Mouse (Mus musculus): ENCODE measurements around the gene Phf2. TPM values are rescaled to one million over a fixed set of nuclear protein-coding genes. Genes with fewer than 3 reads are reported as not detected.

The Phf2 gene
- polyA plus RNA-seq, 1 experiment from 2014 or later, result 2.7 TPM

DNA sequence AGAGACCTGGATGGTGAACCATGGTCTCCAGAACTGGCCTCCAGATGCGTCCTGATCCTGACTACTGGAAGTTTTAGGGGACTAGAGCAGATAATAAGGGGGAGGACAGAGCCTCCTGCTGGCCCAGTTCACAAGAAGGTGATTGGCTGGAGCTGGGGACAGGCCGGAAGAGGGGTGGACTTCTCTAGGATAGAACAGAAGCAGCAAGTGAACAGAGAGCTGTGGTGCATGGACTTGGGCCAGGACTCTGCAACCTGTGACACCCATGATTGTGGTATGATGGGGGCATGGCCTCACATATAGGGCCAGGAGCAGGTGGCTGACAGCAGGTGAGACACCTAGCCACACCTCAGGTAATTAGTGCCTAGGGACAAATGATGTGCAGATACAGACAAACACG lies 17.0 kb downstream of the Phf2 start:
- Histone ChIP-seq H3K4me3 (ENCODE audit: low read depth, low read length) (no peak overlapping the region), H3K9ac (ENCODE audit: low read length) (no peak overlapping the region), H3K36me3 (ENCODE audit: control insufficient read depth, insufficient read depth, low read length) (no peaks in the 10 kb centered on the region), H3K27ac (replicated peaks) (no peak overlapping the region; the same call in 1 of the 2 replicates), H3K4me1 (replicated peaks; ENCODE audit: control insufficient read depth, insufficient read depth) (peaks cover 18% of the 10 kb centered on the region), H3K9me3 (ENCODE audit: control insufficient read depth, low read length) (no peaks in the 10 kb centered on the region), H3K27me3 (ENCODE audit: control insufficient read depth, insufficient read depth, low read length) (no peaks in the 10 kb centered on the region), H3K4me2 (replicated peaks; ENCODE audit: low read depth) (no peak overlapping the region)
- no peak for TF ChIP-seq EP300 (optimal IDR thresholded peaks at IDR 0.05)
- TF ChIP-seq CTCF (IDR thresholded peaks at IDR 0.05; ENCODE audit: low read depth), result peak; percentile 30
- 55% methylated on average over 3 of the region's 3 CpGs for WGBS
- ATAC-seq (ENCODE audit: low FRiP score, low TSS enrichment) (peak; percentile 32; the same call in 1 of the 2 replicates), DNase-seq (ENCODE audit: low spot score) (no peak)

DNA sequence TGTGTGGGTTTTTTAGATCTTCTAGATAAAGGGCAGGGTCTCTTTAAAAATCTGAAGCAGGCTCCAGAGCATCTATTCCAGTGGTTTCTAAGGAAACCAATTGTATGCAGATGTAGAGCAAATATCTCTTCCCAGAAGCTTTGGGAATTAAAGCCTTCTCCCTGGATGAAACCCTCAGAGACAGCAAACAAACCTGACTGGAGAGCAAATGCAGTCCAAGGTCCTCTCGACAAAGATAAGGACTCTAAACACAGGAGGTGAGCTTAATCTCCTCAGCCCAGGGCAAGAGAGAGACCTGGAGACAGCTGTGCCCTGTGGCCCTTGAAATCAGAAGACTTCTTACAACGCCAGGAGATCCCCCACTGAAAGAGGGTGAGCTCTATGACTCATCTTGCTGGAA lies 17.4 kb downstream of the Phf2 start:
- peak; percentile 45; the same call in 1 of the 2 replicates for ATAC-seq (ENCODE audit: low FRiP score, low TSS enrichment)
- WGBS, result 17% methylated on average over 2 of the region's 2 CpGs
- no peak overlapping the region for H3K4me3 ChIP-seq (ENCODE audit: low read depth, low read length)

DNA sequence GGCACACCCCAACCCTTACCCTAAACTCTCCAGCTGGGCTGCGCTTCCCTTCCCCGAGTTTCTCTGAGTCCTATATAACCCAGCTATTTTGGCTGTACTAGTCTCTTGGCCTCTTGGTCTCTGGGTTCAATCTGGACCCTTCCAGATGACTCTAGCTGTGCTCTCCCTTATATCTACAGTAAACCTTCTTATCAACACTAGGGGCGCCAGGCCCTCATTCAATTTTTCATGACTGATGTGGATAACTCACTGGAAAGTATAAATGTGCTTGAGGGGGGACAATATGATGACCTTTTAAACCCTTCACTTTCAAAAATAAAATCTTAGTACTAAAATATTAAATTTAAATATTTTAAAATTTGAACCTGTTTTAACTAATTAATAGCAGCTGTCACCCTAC lies 18.1 kb downstream of the Phf2 start:
- H3K27me3 ChIP-seq (ENCODE audit: control insufficient read depth, insufficient read depth, low read length), result no peaks in the 10 kb centered on the region
- H3K27ac ChIP-seq (replicated peaks), result peak overlapping the region; percentile 40; the same call in 1 of the 2 replicates
- no peak overlapping the region for H3K9ac ChIP-seq (ENCODE audit: low read length)
- no peaks in the 10 kb centered on the region for H3K36me3 ChIP-seq (ENCODE audit: control insufficient read depth, insufficient read depth, low read length)
- DNase-seq (ENCODE audit: low spot score) (no peak), ATAC-seq (ENCODE audit: low FRiP score, low TSS enrichment) (no peak)
- 42% methylated on average over 3 of the region's 3 CpGs for WGBS
- no peak overlapping the region for H3K4me2 ChIP-seq (replicated peaks; ENCODE audit: low read depth)
- TF ChIP-seq EP300 (optimal IDR thresholded peaks at IDR 0.05) (no peak), CTCF (IDR thresholded peaks at IDR 0.05; ENCODE audit: low read depth) (peak; percentile 66)
- H3K9me3 ChIP-seq (ENCODE audit: control insufficient read depth, low read length), result no peaks in the 10 kb centered on the region
- H3K4me3 ChIP-seq (ENCODE audit: low read depth, low read length), result no peak overlapping the region
- peaks cover 9% of the 10 kb centered on the region for H3K4me1 ChIP-seq (replicated peaks; ENCODE audit: control insufficient read depth, insufficient read depth)

More for the DNA sequence above, 17.4 kb downstream of the Phf2 start:
- H3K36me3 ChIP-seq (ENCODE audit: control insufficient read depth, insufficient read depth, low read length), result no peaks in the 10 kb centered on the region
- no peak overlapping the region for H3K9ac ChIP-seq (ENCODE audit: low read length)
- no peaks in the 10 kb centered on the region for H3K9me3 ChIP-seq (ENCODE audit: control insufficient read depth, low read length)
- no peaks in the 10 kb centered on the region for H3K27me3 ChIP-seq (ENCODE audit: control insufficient read depth, insufficient read depth, low read length)
- peaks cover 14% of the 10 kb centered on the region for H3K4me1 ChIP-seq (replicated peaks; ENCODE audit: control insufficient read depth, insufficient read depth)
- 0 out of 2 replicates have a peak overlapping the region, but pooled peaks have one; percentile 18 for H3K27ac ChIP-seq (replicated peaks)
- TF ChIP-seq CTCF (IDR thresholded peaks at IDR 0.05; ENCODE audit: low read depth), result no peak
- TF ChIP-seq EP300 (optimal IDR thresholded peaks at IDR 0.05), result no peak
- no peak overlapping the region for H3K4me2 ChIP-seq (replicated peaks; ENCODE audit: low read depth)
- DNase-seq (ENCODE audit: low spot score), result no peak

DNA sequence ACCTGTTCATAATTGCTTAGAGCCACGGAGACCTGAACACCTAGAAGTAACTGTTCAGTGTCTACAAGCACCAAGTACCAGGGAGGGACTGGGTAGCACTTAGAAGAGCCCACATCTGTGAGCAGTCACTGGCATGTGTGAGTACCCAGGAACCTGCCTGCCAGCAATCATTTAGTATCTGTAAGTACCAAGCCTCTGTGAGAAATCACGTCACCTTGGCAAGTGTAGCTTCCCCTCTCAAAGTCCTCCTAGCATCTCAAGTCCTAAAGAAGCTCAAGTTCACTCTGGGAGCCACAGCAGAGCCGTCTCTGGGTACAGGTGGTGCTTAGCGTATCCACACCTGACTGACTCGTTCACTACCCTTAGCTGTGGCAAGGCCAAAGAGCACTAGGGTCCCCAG lies 19.2 kb downstream of the Phf2 start:
- Histone ChIP-seq H3K4me3 (ENCODE audit: low read depth, low read length) (no peak overlapping the region), H3K27me3 (ENCODE audit: control insufficient read depth, insufficient read depth, low read length) (no peaks in the 10 kb centered on the region), H3K4me2 (replicated peaks; ENCODE audit: low read depth) (no peak overlapping the region), H3K36me3 (ENCODE audit: control insufficient read depth, insufficient read depth, low read length) (no peaks in the 10 kb centered on the region), H3K4me1 (replicated peaks; ENCODE audit: control insufficient read depth, insufficient read depth) (peaks cover 7% of the 10 kb centered on the region), H3K9ac (ENCODE audit: low read length) (no peak overlapping the region), H3K27ac (replicated peaks) (no peak overlapping the region), H3K9me3 (ENCODE audit: control insufficient read depth, low read length) (no peaks in the 10 kb centered on the region)
- TF ChIP-seq CTCF (IDR thresholded peaks at IDR 0.05; ENCODE audit: low read depth) (no peak), EP300 (optimal IDR thresholded peaks at IDR 0.05) (no peak)
- WGBS, result 79% methylated on average over 5 of the region's 5 CpGs
- DNase-seq (ENCODE audit: low spot score) (no peak), ATAC-seq (ENCODE audit: low FRiP score, low TSS enrichment) (no peak)

DNA sequence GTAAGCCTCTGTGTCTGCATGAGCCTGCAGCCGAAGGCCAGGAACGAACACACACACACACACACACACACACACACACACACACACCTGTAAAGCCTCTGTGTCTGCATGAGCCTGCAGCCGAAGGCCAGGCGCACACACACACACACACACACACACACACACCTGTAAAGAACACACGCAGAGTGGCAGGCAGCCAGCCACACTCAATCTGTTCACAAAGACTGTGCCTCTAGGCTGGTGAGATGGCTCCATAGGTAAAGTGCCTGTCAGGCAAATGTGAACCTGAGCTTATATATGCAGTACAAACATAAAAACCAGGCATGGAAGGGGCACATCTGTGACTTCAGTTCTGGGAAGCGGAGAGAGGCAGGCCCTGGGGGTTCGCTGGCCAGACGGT lies 20.1 kb downstream of the Phf2 start:
- no peak overlapping the region for H3K4me2 ChIP-seq (replicated peaks; ENCODE audit: low read depth)
- no peak overlapping the region for H3K9ac ChIP-seq (ENCODE audit: low read length)
- 61% methylated on average over 8 of the region's 8 CpGs for WGBS
- no peaks in the 10 kb centered on the region for H3K9me3 ChIP-seq (ENCODE audit: control insufficient read depth, low read length)
- no peak overlapping the region for H3K27ac ChIP-seq (replicated peaks)
- no peak for DNase-seq (ENCODE audit: low spot score)
- TF ChIP-seq EP300 (optimal IDR thresholded peaks at IDR 0.05) (no peak), CTCF (IDR thresholded peaks at IDR 0.05; ENCODE audit: low read depth) (no peak)
- H3K27me3 ChIP-seq (ENCODE audit: control insufficient read depth, insufficient read depth, low read length), result no peaks in the 10 kb centered on the region
- H3K36me3 ChIP-seq (ENCODE audit: control insufficient read depth, insufficient read depth, low read length), result no peaks in the 10 kb centered on the region
- no peak overlapping the region for H3K4me3 ChIP-seq (ENCODE audit: low read depth, low read length)
- ATAC-seq (ENCODE audit: low FRiP score, low TSS enrichment), result no peak
- H3K4me1 ChIP-seq (replicated peaks; ENCODE audit: control insufficient read depth, insufficient read depth), result peaks cover 4% of the 10 kb centered on the region

DNA sequence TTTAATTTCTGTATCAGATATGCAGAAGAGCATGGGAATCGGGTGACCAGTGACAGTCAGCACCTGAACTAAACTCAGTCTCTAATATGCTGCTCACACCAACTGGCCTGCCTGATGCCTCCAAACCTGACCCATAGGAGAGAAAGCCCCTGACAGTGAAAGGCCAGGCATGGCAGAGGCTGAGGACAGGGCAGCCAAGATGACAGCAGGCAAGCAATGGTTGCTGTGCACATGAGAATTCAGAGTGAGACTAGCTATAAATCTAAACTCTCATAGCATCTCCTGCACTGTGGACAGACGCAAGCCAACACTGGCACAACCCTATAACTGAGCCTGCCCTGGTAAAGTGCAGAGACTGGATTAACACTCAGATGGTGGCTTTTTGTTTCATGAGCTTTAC lies 20.6 kb downstream of the Phf2 start:
- no peaks in the 10 kb centered on the region for H3K9me3 ChIP-seq (ENCODE audit: control insufficient read depth, low read length)
- TF ChIP-seq CTCF (IDR thresholded peaks at IDR 0.05; ENCODE audit: low read depth) (no peak), EP300 (optimal IDR thresholded peaks at IDR 0.05) (no peak)
- DNase-seq (ENCODE audit: low spot score) (no peak), ATAC-seq (ENCODE audit: low FRiP score, low TSS enrichment) (no peak)
- H3K9ac ChIP-seq (ENCODE audit: low read length), result no peak overlapping the region
- H3K27me3 ChIP-seq (ENCODE audit: control insufficient read depth, insufficient read depth, low read length), result no peaks in the 10 kb centered on the region
- 75% methylated on average over 2 of the region's 2 CpGs for WGBS
- H3K4me3 ChIP-seq (ENCODE audit: low read depth, low read length), result no peak overlapping the region
- no peaks in the 10 kb centered on the region for H3K36me3 ChIP-seq (ENCODE audit: control insufficient read depth, insufficient read depth, low read length)
- no peak overlapping the region for H3K27ac ChIP-seq (replicated peaks)
- H3K4me2 ChIP-seq (replicated peaks; ENCODE audit: low read depth), result no peak overlapping the region
- H3K4me1 ChIP-seq (replicated peaks; ENCODE audit: control insufficient read depth, insufficient read depth), result peaks cover 4% of the 10 kb centered on the region

Measured in stomach, postnatal 0 days (tissue).